Mouse (Mus musculus) mammary gland, adult 2 months (tissue): Measurements from ENCODE around the gene Denr. TPM values are rescaled to one million over a fixed set of nuclear protein-coding genes. Genes with fewer than 3 reads are reported as not detected.

Experiments used
- polyA plus RNA-seq: library from polyadenylated mRNA; depleted of rRNA; stranded (reverse); fragments of >200 nt; gene quantifications from 2 replicates; pipeline ENCODE4 v1.2.3, GENCODE M21; 2012; ENCODE audit warnings: low replicate concordance; rRNA removed

The Denr gene
- 9.1 and 10.4 TPM in 2 replicates for polyA plus RNA-seq

GRCm38 (mm10) chr5:123906976-123907630 is at the start of gene Denr:
TSS of gene Denr (plus strand) at chr5:123907175.

GRCm38 (mm10) chr5:123865365-123865764 is 41.6 kb upstream of the Denr start, which contains the start of gene Hcar2:
TSS of gene Hcar2 (minus strand) at chr5:123865499.

GRCm38 (mm10) chr5:123879928-123880327 is 27.0 kb upstream of the Denr start, which contains the start of gene Hcar1:
TSS of gene Hcar1 (minus strand) at chr5:123880020.

GRCm38 (mm10) chr5:123927118-123927517 is 20.1 kb downstream of the Denr start, which contains the start of gene Gm43518:
TSS of gene Gm43518 (plus strand) at chr5:123927418.

GRCm38 (mm10) chr5:123930508-123930989 is 23.6 kb downstream of the Denr start, which contains the start of gene Ccdc62:
TSS of gene Ccdc62 (plus strand) at chr5:123930679.

GRCm38 (mm10) chr5:123973299-123974178 is 66.6 kb downstream of the Denr start, which contains the start of gene Hip1r:
TSS of gene Hip1r (plus strand) at chr5:123973628.

Other genes starting within 250 kb of the Denr start
- 18.1 and 36.1 TPM in 2 replicates for gene Clip1, start 222.6 kb upstream of the Denr start, polyA plus RNA-seq
- 17.7 and 30.9 TPM in 2 replicates for gene Zcchc8, start 186.1 kb upstream of the Denr start, polyA plus RNA-seq
- gene Rsrc2, start 157.8 kb upstream of the Denr start, polyA plus RNA-seq: 7.7 and 16.7 TPM in 2 replicates
- gene Kntc1, start 157.5 kb upstream of the Denr start, polyA plus RNA-seq: 0.22 and 0.45 TPM in 2 replicates
- 20.7 and 39.8 TPM in 2 replicates for gene Hcar2, start 41.7 kb upstream of the Denr start, polyA plus RNA-seq
- 56.6 and 69.7 TPM in 2 replicates for gene Hcar1, start 27.2 kb upstream of the Denr start, polyA plus RNA-seq
- 2.0 TPM in 1 of 2 replicates, not detected in the other for gene Gm43518, start 20.2 kb downstream of the Denr start, polyA plus RNA-seq
- gene Ccdc62, start 23.5 kb downstream of the Denr start, polyA plus RNA-seq: 2.5 and 8.1 TPM in 2 replicates
- 16.8 and 39.0 TPM in 2 replicates for gene Hip1r, start 66.5 kb downstream of the Denr start, polyA plus RNA-seq
- 36.0 and 89.6 TPM in 2 replicates for gene Vps37b, start 125.1 kb downstream of the Denr start, polyA plus RNA-seq
- 12.6 and 19.9 TPM in 2 replicates for gene Abcb9, start 188.6 kb downstream of the Denr start, polyA plus RNA-seq
- 51.2 and 96.8 TPM in 2 replicates for gene Ogfod2, start 205.1 kb downstream of the Denr start, polyA plus RNA-seq
- 18.5 and 36.2 TPM in 2 replicates for gene Arl6ip4, start 208.9 kb downstream of the Denr start, polyA plus RNA-seq